Mouse (Mus musculus): ENCODE measurements around the gene Capn7.

DNA sequence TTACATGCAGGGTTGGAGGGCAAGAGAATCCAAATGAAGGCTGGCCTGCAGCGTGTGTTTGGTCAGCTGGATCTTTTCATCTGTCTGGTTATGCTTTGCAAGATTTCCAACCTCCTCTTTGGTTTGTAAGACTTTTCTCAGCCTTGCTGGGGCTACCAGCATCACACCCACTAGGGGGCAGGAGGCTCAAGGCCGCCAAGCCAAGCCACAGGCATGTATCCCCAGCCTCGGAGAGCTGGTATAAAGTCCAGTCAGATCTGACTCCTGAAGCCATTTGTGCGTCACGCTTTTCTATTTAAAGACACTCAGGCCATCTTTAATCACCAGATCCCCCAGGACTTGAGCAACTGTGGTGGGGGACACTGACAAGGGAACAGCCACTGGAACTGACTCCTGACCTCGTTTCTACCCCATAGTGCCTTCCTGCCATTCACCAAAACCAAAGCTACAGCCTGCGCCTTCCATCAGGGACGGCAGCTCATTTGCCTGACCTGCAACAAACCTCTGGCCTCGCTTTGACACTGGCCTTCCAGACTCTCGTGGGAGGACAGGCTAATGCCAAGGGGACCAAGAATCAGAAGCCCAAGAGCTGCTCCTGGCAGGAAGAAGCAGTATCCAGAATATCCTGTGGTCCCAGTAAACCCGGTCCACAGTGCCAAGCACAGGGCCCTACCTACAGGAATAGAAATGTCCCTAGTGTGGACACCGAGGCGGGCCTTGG lies 49.7 kb downstream of the Capn7 start:
- TF ChIP-seq CTCF (IDR thresholded peaks at IDR 0.05; ENCODE audit: control insufficient read depth, insufficient read depth, insufficient read length) (peak; percentile 83), MYOG (IDR thresholded peaks at IDR 0.05; ENCODE audit: control insufficient read depth, extremely low read depth, insufficient read length) (no peak), FOSL1 (IDR thresholded peaks at IDR 0.05; ENCODE audit: insufficient read depth, low read length, poor library complexity, severe bottlenecking) (no peak), USF1 (IDR thresholded peaks at IDR 0.05; ENCODE audit: low read depth) (no peak)
